Mouse (Mus musculus): Measurements from ENCODE around the gene Fam118a.
A peak's percentile ranks its signal among the peaks of the same experiment; 100 is the strongest.
"Not testable (repeated sequence)": the region's sequence is repeated elsewhere in the genome, so short reads cannot be mapped to it uniquely, and the experiment has no call there.

Fam118a gene

GRCm38 (mm10) chr15:85028648-85029047 lies at the start of gene Fam118a:
Fam118a (plus strand) TSS chr15:85028948.
- not testable (repeated sequence) for DNase-seq

- DNase-seq = peak; percentile 55 to 65
Measured at GRCm38 (mm10) chr15:84981609-84982313, 47.0 kb upstream of the Fam118a start.

- DNase-seq = no peak
Measured at GRCm38 (mm10) chr15:84982888-84983287, 45.9 kb upstream of the Fam118a start.

- DNase-seq = no peak
Measured at GRCm38 (mm10) chr15:84983721-84984120, 45.0 kb upstream of the Fam118a start.

- no peak for DNase-seq
Measured at GRCm38 (mm10) chr15:84985516-84986160, 43.1 kb upstream of the Fam118a start.

- DNase-seq = no peak
Measured at GRCm38 (mm10) chr15:84986171-84987019, 42.4 kb upstream of the Fam118a start.

- peak; percentile 35 to 56 for DNase-seq
Measured at GRCm38 (mm10) chr15:84987020-84987815, 41.5 kb upstream of the Fam118a start.

- peak; percentile 93 to 95 for DNase-seq
Measured at GRCm38 (mm10) chr15:84987874-84988825, 40.6 kb upstream of the Fam118a start, which contains the start of gene 5031439G07Rik. 5031439G07Rik (minus strand) TSS chr15:84988551.

- no peak for DNase-seq
Measured at GRCm38 (mm10) chr15:84989098-84989497, 39.6 kb upstream of the Fam118a start.

- no peak for DNase-seq
Measured at GRCm38 (mm10) chr15:84989771-84990170, 39.0 kb upstream of the Fam118a start.

- no peak for DNase-seq
Measured at GRCm38 (mm10) chr15:84994498-84994897, 34.2 kb upstream of the Fam118a start.

GRCm38 (mm10) chr15:84995041-84995440 lies 33.7 kb upstream of the Fam118a start:
- DNase-seq = no peak

- DNase-seq = peak; percentile 70 to 81
Measured at GRCm38 (mm10) chr15:84995967-84996366, 32.8 kb upstream of the Fam118a start.

- DNase-seq = no peak
Measured at GRCm38 (mm10) chr15:84997768-84998454, 30.8 kb upstream of the Fam118a start.

GRCm38 (mm10) chr15:84999911-85000310 lies 28.8 kb upstream of the Fam118a start:
- no peak for DNase-seq

GRCm38 (mm10) chr15:85000984-85001982 lies 27.5 kb upstream of the Fam118a start:
- DNase-seq = peak; percentile 84 to 87

- no peak for DNase-seq
Measured at GRCm38 (mm10) chr15:85009666-85010065, 19.1 kb upstream of the Fam118a start.

GRCm38 (mm10) chr15:85011895-85012661 lies 16.7 kb upstream of the Fam118a start:
- DNase-seq = peak; percentile 49 to 72
